Mouse (Mus musculus): ENCODE measurements at regions not wholly inside any gene's neighbourhood (a gene's known extent, or its start where the extent isn't known, plus 50 kb on each side); places are given as distances from the start of the nearest gene placed in this dataset.

DNA sequence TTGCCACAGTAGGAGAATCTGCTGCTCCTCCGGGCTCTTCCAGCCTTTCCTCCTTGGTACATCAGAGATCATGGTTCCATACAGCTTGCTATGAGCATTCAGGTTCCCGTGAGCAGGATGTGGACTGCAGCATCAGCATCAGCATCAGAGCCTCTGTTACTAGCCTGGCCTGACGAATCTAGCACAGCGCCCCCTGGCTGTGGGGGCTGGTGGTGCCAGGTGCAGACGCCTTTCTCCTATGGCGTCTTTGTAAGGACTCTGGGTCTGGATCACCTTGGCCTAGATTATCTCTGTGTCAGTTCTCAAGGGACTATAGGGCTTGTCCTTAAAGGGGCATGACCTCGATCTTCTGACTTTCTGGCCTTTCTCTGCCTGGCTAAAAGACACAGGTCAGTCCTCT is 86.0 kb upstream of the Runx3 start:
- DNase-seq, result peak; percentile 76

DNA sequence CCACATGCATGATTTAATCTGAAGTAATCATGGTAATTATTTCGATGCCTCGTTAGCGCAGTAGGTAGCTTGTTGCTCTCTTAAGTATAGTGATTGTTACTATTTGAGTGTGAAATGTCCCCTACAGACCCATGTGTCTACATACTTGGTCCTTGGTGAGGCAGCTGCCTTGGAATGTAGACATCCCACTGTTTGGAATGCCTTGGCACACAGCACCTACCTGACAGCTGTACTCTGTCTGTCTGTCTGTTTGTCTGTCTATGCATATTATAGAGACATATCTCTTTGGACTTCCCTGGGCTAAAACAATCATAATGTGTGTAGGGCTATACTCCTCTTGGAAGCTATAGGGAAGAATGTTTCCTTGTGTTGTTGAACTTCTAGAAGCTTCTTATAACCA is 83.7 kb upstream of the Runx3 start:
- DNase-seq, result no peak

DNA sequence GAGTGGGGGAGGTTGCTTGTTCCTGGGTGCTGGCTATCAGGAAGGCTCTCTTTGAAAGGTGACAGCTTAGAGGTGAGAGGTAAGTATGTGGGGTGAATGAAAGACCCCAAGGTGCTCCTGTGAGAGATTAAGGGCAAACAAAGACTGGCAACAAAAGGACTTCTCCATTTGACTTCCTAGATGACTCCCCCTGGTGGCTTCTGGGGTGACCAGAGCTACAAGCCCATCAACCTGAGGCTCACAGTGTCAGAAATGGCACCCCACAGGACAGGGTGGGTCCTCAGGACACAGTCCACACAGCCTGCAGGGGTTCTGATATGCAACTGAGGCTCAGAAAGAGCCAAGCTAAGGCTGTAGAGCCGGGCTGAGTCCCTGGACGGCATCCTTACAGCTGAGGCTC is 81.2 kb upstream of the Runx3 start:
- no peak for DNase-seq

DNA sequence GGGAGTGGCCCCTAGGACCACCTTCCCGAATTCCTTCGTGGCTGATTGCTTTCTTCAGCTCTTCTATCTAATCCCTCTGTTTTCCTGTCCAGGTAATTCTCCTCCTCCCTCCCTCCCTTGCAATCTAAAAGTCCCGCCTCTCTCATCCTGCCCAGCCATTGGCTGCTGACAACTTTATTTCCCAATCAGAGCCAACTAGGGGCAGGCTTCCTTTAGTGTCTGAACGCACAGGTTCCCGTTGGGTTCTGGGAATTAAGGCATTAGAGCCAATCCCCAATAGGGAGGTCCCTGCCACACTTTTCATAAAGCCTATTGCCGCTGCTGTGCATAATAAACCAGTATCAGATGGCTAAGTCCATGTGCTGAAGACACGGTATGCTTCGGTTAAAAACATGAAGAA is 78.5 kb upstream of the Runx3 start:
- DNase-seq, result no peak

DNA sequence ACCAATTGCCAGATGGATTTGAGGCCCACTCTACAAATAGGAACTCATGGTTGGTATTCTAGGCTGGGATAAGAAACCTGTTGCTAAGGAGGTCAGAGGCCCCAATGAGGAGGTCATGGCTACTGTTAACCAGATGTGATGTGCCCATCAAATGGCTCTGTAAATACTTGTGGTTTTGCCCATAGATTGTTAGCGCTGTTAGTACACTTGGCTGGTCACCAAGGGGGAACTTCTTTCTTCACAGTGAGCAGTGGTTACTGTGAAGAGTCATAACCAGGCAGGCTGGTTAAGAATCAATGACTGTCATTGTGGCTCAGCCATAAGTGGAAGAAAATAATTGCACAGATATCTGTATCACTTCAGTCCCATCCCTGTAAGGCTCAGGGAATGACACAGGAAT is 78.0 kb upstream of the Runx3 start:
- DNase-seq, result no peak

DNA sequence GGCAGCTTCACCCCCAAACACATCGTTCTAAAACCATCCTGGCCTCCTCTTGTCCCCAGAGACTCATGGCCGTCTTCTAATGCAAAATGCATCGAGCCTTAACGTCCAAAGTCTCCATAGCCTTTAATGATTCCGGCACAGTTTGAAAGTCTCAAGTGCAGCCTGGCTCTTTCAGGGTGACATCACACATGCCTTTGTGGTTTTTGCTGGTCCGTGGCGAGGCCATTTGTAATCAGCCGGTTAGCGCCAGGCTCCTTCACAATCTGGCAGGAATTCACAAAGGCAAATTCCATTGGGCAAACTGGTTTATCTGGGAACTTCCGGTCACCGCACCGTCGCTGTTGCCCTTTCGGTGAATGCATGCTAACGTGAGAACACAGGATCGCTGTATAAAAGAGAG is 75.4 kb upstream of the Runx3 start:
- DNase-seq, result no peak

DNA sequence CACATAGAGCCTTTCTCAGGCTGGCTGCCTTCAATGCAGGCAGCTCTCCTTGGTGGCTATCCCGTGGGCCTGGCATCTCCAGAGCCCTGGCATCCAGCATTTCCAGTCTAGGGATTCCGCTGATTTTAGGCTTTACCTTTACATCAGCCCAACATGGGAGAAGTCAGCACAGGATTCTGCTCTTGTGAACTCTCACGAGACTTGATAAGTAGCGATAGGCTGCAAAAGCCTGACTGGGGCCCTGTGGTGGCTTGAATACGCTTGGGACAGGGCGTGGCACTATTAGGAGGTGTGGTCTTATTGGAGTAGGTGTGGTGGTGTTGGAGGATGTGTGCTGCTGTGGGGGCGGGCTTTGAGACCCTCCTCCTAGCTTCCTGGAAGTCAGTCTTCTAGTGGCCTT is 73.8 kb upstream of the Runx3 start:
- DNase-seq, result no peak

DNA sequence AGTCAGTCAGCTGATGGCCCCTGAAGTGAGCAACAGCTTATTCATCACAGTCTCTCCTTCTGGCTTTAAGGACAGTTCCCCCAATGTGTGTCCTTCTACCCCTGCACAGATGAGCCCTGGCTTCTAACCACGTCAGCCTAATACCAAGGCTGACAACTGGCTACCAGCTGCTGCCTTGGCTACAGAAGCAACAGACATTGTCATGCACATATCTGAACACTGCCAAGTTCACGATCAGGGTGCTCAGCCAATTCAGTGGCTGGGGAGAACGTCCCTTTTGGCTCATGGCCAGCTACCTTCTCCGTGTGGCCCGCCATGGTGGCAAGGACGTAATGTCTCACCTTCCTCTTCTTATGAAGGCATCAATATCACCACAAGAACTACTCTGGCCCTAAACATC is 73.2 kb upstream of the Runx3 start:
- DNase-seq, result no peak

DNA sequence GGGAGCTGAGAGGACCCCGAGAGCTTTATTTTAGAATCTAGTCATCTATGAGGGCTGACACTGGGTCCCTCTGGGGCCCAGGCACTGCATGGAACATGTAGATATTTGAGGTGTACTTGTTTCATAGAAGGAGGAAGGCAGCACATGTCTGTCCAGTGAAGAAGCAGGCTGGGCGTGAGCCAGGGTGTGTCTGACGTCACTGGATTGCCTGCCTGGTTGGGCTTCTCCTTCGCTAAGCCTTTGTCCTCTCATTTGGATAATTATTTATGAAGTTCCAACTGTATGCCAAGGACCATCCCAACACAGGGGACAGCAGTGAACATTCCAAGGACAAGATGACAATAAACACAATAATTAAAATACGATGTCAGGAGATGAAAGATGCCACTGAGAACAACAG is 72.7 kb upstream of the Runx3 start:
- no peak for DNase-seq

DNA sequence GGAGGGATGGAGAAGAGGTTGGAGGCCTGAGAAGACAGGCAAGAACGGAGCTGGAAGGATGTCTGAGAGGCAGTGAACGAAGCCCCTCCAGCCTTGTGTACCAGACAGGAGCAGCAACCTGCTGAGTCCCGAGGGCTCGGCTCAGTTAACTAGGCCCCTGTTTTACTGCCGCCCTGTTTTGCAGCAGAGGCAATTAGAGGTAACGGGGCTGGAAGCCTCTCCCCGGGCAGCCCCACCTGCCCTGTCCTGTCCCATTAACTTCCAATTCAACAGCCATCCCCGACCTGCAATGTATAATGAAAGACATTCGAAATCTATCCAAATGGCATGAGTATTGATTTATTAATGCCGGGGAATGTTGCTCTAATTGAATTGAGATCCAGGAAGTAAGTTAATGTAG is 70.5 kb upstream of the Runx3 start:
- DNase-seq, result no peak

DNA sequence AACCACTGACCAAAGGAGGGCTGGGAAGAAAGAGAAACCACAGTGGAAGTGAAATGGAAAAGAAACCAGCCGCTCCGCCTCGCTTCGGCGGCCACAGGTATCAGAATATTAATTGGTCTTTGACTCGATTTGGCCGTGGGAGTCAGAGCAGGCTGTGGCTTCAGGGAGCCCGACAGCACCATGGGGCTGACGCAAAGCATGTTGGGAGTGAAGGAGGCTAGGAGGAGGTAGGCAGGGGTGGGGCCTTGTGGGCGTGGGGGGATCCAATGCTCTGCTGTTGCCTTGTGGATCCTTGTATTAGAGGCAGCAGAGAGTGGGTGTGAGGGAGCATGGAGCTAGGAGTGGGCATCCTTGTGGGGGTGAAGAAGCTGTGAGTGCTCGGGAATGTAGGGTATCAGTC is 69.0 kb upstream of the Runx3 start:
- no peak for DNase-seq

DNA sequence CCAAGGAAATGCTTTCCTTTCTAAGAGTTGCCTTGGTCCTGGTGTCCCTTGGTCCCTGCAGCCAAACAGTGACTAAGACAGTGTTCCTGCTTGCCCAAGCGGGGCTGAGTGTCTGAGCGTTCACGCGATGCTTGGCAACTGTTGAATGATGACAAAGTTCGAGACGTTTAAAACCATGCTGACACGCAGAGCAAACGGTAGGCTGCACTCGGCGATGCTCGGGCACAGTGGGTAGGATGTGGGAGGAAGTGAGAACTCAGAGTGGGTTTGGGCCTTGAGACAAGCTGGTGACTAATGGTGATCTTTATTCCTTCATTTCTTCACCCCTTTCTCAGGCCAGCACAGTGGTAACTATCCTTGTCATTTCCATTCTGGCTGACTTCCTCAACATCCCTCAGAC is 66.9 kb upstream of the Runx3 start:
- no peak for DNase-seq

DNA sequence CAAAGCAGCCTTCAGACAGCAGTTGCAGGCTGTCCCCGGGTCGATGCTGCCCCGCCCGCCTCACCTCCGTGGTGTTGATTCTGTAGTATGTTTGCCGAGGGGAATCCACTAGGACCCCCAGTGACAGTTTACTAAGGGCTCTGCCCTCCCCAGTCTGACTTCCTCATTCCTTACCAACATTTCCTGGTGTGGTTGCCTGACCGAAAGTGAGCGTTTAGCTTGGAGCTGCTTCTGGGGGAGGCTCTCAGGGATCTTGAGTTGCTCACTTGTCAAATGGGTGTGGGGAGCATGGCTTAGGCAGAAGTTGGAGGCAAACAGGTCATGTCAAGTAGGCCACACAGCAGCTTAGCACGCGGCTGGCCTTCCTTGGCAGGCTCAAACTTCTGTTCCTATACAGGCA is 66.1 kb upstream of the Runx3 start:
- no peak for DNase-seq

DNA sequence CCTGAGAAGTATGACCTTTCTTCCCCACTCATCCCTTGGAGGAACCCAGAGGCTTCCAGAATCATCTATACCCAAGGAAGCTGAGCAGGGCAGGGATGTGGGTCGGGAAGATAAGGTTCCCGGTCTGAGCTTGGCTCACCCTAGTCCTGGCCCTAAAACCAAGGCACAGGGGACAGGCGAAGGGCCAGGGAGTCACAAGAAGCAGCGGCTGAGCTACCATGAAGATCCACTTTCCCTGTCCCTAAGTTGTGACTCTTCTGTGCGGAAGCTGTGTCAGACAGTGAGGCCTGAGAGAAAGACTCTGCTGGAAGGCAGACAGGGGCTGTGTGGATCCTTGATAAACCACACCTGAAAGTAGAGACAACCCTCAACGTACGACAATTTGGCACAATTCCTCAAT is 64.1 kb upstream of the Runx3 start:
- no peak for DNase-seq

DNA sequence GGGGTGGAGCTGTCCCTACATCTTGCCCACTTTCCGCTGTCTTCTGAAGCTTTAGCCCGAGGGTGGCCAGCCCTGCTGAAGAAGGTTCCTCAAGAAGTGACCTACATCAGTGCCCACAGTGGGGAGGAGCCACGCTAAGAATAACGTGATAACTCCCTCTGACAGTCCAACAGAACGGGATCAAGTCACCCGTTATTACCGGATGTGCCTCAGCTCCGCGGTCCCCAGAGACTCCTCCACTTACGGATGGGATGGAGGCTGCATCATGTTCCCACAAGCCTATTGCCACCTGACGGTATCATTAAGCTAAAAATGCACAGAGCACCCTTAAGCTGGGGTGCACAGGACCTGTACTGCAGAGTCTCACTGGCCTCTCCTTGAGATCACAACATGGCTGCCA is 63.2 kb upstream of the Runx3 start:
- DNase-seq, result no peak

DNA sequence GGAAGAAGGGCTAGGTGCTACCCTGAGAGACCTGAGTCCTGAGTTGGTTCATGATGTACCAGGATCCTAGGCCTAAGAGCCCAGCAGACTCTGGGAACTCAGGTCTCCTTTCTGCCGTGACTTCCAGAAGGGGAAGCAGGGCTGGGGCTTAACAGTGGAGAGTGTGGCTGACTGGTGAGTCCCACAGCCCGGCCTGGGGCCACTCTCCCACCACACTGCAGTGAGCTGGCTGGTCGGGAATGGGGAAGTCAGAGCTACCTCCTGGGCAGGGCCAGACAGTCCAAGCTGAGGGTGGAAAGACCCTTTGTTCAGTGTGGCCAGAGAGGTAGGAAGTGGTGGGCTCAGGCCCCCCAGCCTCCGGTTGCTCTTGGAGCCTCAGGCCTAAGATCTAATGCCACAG is 61.6 kb upstream of the Runx3 start:
- no peak for DNase-seq

DNA sequence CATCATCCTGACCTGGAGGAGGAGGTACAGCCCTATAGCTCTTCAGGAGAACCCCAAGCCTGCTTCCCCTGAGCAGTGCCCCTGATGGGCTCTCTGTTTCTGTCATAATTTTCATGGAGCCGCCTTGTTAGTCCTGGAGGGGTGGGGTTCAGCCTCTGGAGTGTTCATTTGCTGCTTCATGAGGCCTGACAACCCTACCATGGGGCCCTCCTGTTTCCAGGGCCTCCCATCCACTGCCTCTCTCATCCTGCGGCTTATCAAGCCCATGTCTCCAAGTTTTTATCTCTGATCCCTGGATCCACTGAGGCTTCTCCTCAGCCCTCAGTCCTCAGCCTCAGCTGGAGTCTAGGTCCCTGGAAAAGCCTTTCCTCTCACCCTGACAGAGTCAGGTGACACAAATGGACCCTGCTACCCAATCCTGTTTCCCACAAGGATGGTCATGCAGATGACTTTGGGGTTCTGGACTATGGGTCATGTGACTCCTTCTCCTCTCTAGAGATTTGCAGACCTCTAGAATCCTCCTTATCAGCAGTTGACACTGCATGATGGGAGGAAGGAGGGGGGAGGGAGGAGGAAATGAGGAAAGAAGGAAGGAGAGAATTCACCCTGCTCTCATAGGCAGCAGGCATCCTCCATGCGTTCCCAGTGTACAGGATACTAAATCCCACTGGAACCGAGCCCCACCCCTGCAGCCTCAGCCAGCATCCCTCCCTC is 59.3 kb upstream of the Runx3 start:
- no peak for DNase-seq

DNA sequence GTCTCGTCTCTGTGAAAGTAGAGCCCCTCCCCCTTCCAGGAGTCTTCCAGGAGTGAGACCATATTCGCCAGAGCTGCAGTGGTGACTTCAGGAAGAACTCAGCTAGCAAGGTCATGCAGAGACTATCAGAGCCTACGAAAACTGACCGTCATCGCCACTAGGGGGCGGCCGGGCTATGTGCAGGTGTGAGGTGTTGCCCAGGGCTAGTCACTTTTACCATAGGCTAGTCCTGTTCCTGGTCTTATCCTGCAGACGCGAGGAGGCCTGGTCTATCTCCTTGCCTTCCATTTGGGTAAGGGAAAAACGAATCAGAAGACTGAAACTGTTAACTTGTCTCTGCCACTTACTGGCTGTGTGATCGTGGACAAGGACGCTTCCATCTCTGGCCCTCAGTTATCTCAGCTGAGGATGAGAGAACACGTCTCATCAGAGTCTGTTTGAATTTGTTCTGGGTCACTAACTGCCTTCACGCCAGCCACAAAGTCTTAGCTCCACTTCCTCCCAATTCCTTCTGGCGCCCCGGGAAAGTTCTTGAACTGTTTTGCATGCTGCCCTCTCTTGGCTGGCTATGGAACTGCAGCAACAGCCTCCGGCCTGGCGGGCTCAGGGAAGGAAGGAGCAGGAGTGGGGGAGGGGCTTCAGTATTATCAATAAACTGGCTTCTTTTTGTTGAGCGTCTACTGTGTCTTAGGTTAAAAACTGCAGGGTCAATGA is 53.5 kb upstream of the Runx3 start:
- peak; percentile 86 for DNase-seq

DNA sequence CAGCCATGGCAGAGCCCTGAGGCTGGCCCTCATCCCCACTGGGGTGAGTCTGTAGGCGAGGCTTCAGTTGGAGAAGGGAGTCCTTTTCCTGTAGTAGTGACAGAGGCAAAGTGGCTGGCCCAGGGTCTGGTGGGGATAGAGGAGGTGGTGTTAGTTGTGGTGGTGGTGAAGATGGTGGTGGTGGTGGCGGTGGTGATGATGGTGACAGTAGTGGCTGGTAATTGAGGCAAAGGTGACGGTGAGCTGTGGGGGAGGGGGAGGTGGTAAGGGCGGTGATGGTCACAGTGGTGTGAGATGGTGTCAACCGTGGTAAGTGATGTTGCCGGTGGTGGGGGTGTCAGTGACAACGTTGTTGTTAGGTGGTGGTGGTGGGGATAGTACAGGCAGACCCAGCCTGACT is 52.6 kb upstream of the Runx3 start:
- no peak for DNase-seq

DNA sequence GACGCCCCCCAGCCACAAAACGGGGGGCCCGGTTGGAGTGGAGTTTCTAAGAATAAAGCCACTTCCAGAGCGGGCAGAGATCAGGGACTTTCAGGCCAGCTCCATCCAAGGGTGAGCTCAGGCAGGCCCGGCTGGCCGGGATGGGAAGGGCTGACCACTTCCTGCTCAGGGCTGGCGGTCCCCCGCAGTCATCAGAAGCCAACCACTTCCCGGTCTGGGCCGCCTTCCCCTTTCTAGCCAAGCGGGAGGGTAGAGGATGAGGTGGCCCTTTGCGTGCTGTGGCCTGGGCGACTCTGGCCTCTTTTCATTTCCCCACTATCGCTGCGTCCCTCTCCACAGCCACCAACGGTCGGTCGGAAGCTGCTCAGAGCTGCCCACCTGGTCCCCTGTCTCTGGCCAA is 50.6 kb upstream of the Runx3 start:
- peak; percentile 45 for DNase-seq
